Mouse (Mus musculus): ENCODE measurements around the gene Tspan18. TPM values are rescaled to one million over a fixed set of nuclear protein-coding genes. Genes with fewer than 3 reads are reported as not detected.

Gene Tspan18
- polyA plus RNA-seq, 1 experiment from 2014 or later: 34.5 TPM

GRCm38 (mm10) chr2:93201997-93202396 lies 132.3 kb downstream of the Tspan18 start:
- H3K27me3 ChIP-seq (replicated peaks; ENCODE audit: control insufficient read depth, insufficient read depth, low read length): no peaks in the 10 kb centered on the region
- H3K4me2 ChIP-seq (ENCODE audit: low read depth, low read length): no peak overlapping the region
- no peaks in the 10 kb centered on the region for H3K4me1 ChIP-seq (ENCODE audit: control insufficient read depth, insufficient read depth, low read length)
- no peak overlapping the region for H3K9ac ChIP-seq (ENCODE audit: low read depth, low read length)
- H3K27ac ChIP-seq (replicated peaks; ENCODE audit: low read depth, low read length): no peak overlapping the region
- no peak for ATAC-seq (ENCODE audit: low read depth)
- DNase-seq (ENCODE audit: low spot score): no peak
- H3K9me3 ChIP-seq (ENCODE audit: control insufficient read depth, low read length): no peaks in the 10 kb centered on the region
- no peak overlapping the region for H3K4me3 ChIP-seq (ENCODE audit: low read depth, low read length)
- 61% methylated on average over 2 of the region's 3 CpGs for WGBS
- peaks cover 4% of the 10 kb centered on the region; the same call in 1 of the 2 replicates for H3K36me3 ChIP-seq (ENCODE audit: control insufficient read depth, insufficient read depth, low read length)

- WGBS: 57% methylated on average over 9 of the region's 10 CpGs
- DNase-seq (ENCODE audit: low spot score) (peak; percentile 33), ATAC-seq (ENCODE audit: low read depth) (no peak)
- Histone ChIP-seq H3K36me3 (ENCODE audit: control insufficient read depth, insufficient read depth, low read length) (peaks cover 4% of the 10 kb centered on the region; the same call in 1 of the 2 replicates), H3K9me3 (ENCODE audit: control insufficient read depth, low read length) (no peaks in the 10 kb centered on the region), H3K4me2 (ENCODE audit: low read depth, low read length) (no peak overlapping the region), H3K9ac (ENCODE audit: low read depth, low read length) (no peak overlapping the region), H3K4me1 (ENCODE audit: control insufficient read depth, insufficient read depth, low read length) (no peaks in the 10 kb centered on the region), H3K27ac (replicated peaks; ENCODE audit: low read depth, low read length) (no peak overlapping the region), H3K27me3 (replicated peaks; ENCODE audit: control insufficient read depth, insufficient read depth, low read length) (no peaks in the 10 kb centered on the region), H3K4me3 (ENCODE audit: low read depth, low read length) (no peak overlapping the region)
Measured at GRCm38 (mm10) chr2:93200681-93201340, 133.5 kb downstream of the Tspan18 start.

- ATAC-seq (ENCODE audit: low read depth) (peak; percentile 16; the same call in 1 of the 2 replicates), DNase-seq (ENCODE audit: low spot score) (peak; percentile 49)
- Histone ChIP-seq H3K4me3 (ENCODE audit: low read depth, low read length) (no peak overlapping the region), H3K27ac (replicated peaks; ENCODE audit: low read depth, low read length) (no peak overlapping the region), H3K9ac (ENCODE audit: low read depth, low read length) (no peak overlapping the region), H3K27me3 (replicated peaks; ENCODE audit: control insufficient read depth, insufficient read depth, low read length) (no peaks in the 10 kb centered on the region), H3K36me3 (ENCODE audit: control insufficient read depth, insufficient read depth, low read length) (peaks cover 4% of the 10 kb centered on the region; the same call in 1 of the 2 replicates), H3K4me2 (ENCODE audit: low read depth, low read length) (no peak overlapping the region), H3K4me1 (ENCODE audit: control insufficient read depth, insufficient read depth, low read length) (no peaks in the 10 kb centered on the region), H3K9me3 (ENCODE audit: control insufficient read depth, low read length) (no peaks in the 10 kb centered on the region)
- WGBS: 39% methylated on average over 13 of the region's 13 CpGs
Measured at GRCm38 (mm10) chr2:93199531-93199974, 134.8 kb downstream of the Tspan18 start.

- Histone ChIP-seq H3K4me2 (ENCODE audit: low read depth, low read length) (no peak overlapping the region), H3K9ac (ENCODE audit: low read depth, low read length) (no peak overlapping the region), H3K9me3 (ENCODE audit: control insufficient read depth, low read length) (no peaks in the 10 kb centered on the region), H3K27ac (replicated peaks; ENCODE audit: low read depth, low read length) (no peak overlapping the region), H3K4me1 (ENCODE audit: control insufficient read depth, insufficient read depth, low read length) (no peaks in the 10 kb centered on the region), H3K27me3 (replicated peaks; ENCODE audit: control insufficient read depth, insufficient read depth, low read length) (no peaks in the 10 kb centered on the region), H3K4me3 (ENCODE audit: low read depth, low read length) (no peak overlapping the region), H3K36me3 (ENCODE audit: control insufficient read depth, insufficient read depth, low read length) (peaks cover 4% of the 10 kb centered on the region; the same call in 1 of the 2 replicates)
- ATAC-seq (ENCODE audit: low read depth) (peak; percentile 74), DNase-seq (ENCODE audit: low spot score) (peak; percentile 81)
- 11% methylated on average over 3 of the region's 3 CpGs for WGBS
Measured at GRCm38 (mm10) chr2:93198846-93199245, 135.5 kb downstream of the Tspan18 start.

GRCm38 (mm10) chr2:93193806-93194205 lies 140.5 kb downstream of the Tspan18 start:
- H3K4me2 ChIP-seq (ENCODE audit: low read depth, low read length): no peak overlapping the region
- no peak for ATAC-seq (ENCODE audit: low read depth)
- no peak overlapping the region for H3K9ac ChIP-seq (ENCODE audit: low read depth, low read length)
- 0 out of 2 replicates have a peak, but pooled peaks cover 4% of the 10 kb centered on the region for H3K4me1 ChIP-seq (ENCODE audit: control insufficient read depth, insufficient read depth, low read length)
- H3K27ac ChIP-seq (replicated peaks; ENCODE audit: low read depth, low read length): no peak overlapping the region
- no peak overlapping the region for H3K4me3 ChIP-seq (ENCODE audit: low read depth, low read length)
- 58% methylated on average over 4 of the region's 4 CpGs for WGBS
- H3K36me3 ChIP-seq (ENCODE audit: control insufficient read depth, insufficient read depth, low read length): no peaks in the 10 kb centered on the region
- H3K27me3 ChIP-seq (replicated peaks; ENCODE audit: control insufficient read depth, insufficient read depth, low read length): no peaks in the 10 kb centered on the region
- no peaks in the 10 kb centered on the region for H3K9me3 ChIP-seq (ENCODE audit: control insufficient read depth, low read length)
- no peak for DNase-seq (ENCODE audit: low spot score)

GRCm38 (mm10) chr2:93192671-93193080 lies 141.6 kb downstream of the Tspan18 start:
- no peaks in the 10 kb centered on the region for H3K36me3 ChIP-seq (ENCODE audit: control insufficient read depth, insufficient read depth, low read length)
- no peak overlapping the region for H3K4me2 ChIP-seq (ENCODE audit: low read depth, low read length)
- no peak overlapping the region for H3K27ac ChIP-seq (replicated peaks; ENCODE audit: low read depth, low read length)
- ATAC-seq (ENCODE audit: low read depth): peak; percentile 16; the same call in 1 of the 2 replicates
- no peak overlapping the region for H3K9ac ChIP-seq (ENCODE audit: low read depth, low read length)
- H3K4me3 ChIP-seq (ENCODE audit: low read depth, low read length): no peak overlapping the region
- 14% methylated on average over 6 of the region's 6 CpGs for WGBS
- no peaks in the 10 kb centered on the region for H3K9me3 ChIP-seq (ENCODE audit: control insufficient read depth, low read length)
- H3K4me1 ChIP-seq (ENCODE audit: control insufficient read depth, insufficient read depth, low read length): 0 out of 2 replicates have a peak, but pooled peaks cover 4% of the 10 kb centered on the region
- H3K27me3 ChIP-seq (replicated peaks; ENCODE audit: control insufficient read depth, insufficient read depth, low read length): no peaks in the 10 kb centered on the region
- DNase-seq (ENCODE audit: low spot score): peak; percentile 53

- ATAC-seq (ENCODE audit: low read depth) (no peak), DNase-seq (ENCODE audit: low spot score) (no peak)
- H3K27ac ChIP-seq (replicated peaks; ENCODE audit: low read depth, low read length): no peak overlapping the region
- H3K4me3 ChIP-seq (ENCODE audit: low read depth, low read length): no peak overlapping the region
- H3K9ac ChIP-seq (ENCODE audit: low read depth, low read length): no peak overlapping the region
- no peaks in the 10 kb centered on the region for H3K36me3 ChIP-seq (ENCODE audit: control insufficient read depth, insufficient read depth, low read length)
- H3K4me2 ChIP-seq (ENCODE audit: low read depth, low read length): no peak overlapping the region
- 0 out of 2 replicates have a peak, but pooled peaks cover 2% of the 10 kb centered on the region for H3K27me3 ChIP-seq (replicated peaks; ENCODE audit: control insufficient read depth, insufficient read depth, low read length)
- WGBS: 47% methylated on average over 9 of the region's 9 CpGs
- no peaks in the 10 kb centered on the region for H3K9me3 ChIP-seq (ENCODE audit: control insufficient read depth, low read length)
- 0 out of 2 replicates have a peak, but pooled peaks cover 4% of the 10 kb centered on the region for H3K4me1 ChIP-seq (ENCODE audit: control insufficient read depth, insufficient read depth, low read length)
Measured at GRCm38 (mm10) chr2:93192182-93192560, 142.1 kb downstream of the Tspan18 start.

- no peak for DNase-seq (ENCODE audit: low spot score)
- H3K9me3 ChIP-seq (ENCODE audit: control insufficient read depth, low read length): no peaks in the 10 kb centered on the region
- no peak overlapping the region for H3K9ac ChIP-seq (ENCODE audit: low read depth, low read length)
- no peak overlapping the region for H3K4me2 ChIP-seq (ENCODE audit: low read depth, low read length)
- 0 out of 2 replicates have a peak, but pooled peaks cover 4% of the 10 kb centered on the region for H3K4me1 ChIP-seq (ENCODE audit: control insufficient read depth, insufficient read depth, low read length)
- no peak overlapping the region for H3K27ac ChIP-seq (replicated peaks; ENCODE audit: low read depth, low read length)
- no peak for ATAC-seq (ENCODE audit: low read depth)
- no peaks in the 10 kb centered on the region for H3K36me3 ChIP-seq (ENCODE audit: control insufficient read depth, insufficient read depth, low read length)
- no peak overlapping the region for H3K4me3 ChIP-seq (ENCODE audit: low read depth, low read length)
- 0 out of 2 replicates have a peak, but pooled peaks cover 7% of the 10 kb centered on the region for H3K27me3 ChIP-seq (replicated peaks; ENCODE audit: control insufficient read depth, insufficient read depth, low read length)
- WGBS: 76% methylated on average over 14 of the region's 14 CpGs
Measured at GRCm38 (mm10) chr2:93191488-93192181, 142.7 kb downstream of the Tspan18 start.

All from embryonic facial prominence, embryonic 14.5 days (tissue).